Mouse (Mus musculus) CD8-positive naive resting alpha-beta T cell, adult 2 months (primary cell): Measurements from ENCODE around the gene Tmco3.

Experiments
- DNase-seq, 2 experiments: peaks; one replicate each; pipeline ENCODE4 v3.0.0; 2022; ENCODE audit warnings: low read depth in 2 of 2, low spot score in 2 of 2

Tmco3 gene

GRCm38 (mm10) chr8:13360213-13360612 lies 72.2 kb downstream of the Tmco3 start:
- DNase-seq: no peak

GRCm38 (mm10) chr8:13361865-13362264 lies 73.9 kb downstream of the Tmco3 start:
- DNase-seq: no peak
